Mouse (Mus musculus) leukemia stem cell, adult 10-12 weeks (primary cell): Measurements from ENCODE around the gene Src. TPM values are rescaled to one million over a fixed set of nuclear protein-coding genes. Genes with fewer than 3 reads are reported as not detected.

ENCODE experiments used
- polyA plus RNA-seq: library from polyadenylated mRNA; stranded (reverse); fragments of >175 nt; gene quantifications from 2 replicates; pipeline ENCODE4 v1.2.3, GENCODE M21; 2012; ENCODE audit warnings: low replicate concordance

Src gene
- polyA plus RNA-seq: 4.2 and 4.8 TPM in 2 replicates

DNA sequence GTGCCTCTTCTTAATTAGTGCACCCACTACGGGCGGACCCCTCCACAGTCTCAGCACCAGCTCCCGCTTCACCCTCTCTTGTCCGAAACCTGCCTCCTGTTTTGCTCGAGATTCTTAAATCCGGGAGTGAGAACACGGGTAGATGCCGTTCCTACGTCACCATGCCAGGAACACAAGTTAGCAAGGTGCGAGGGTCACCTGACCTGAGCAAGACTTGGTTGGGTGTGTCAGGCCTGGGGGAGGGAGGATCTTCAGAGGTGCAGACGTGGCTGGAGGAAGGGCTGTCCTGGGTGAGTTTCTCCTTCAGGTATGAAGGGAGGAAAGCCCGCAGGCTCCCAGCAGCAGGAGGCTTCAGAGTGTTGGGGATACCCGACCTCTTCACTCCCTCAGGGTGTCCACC lies at the start of gene Src:
Gene Src (plus strand): TSS at position 239 of the 400 bp plus-strand sequence.

Other genes with a start within 250 kb of the Src start
- gene Rbl1, start 213.9 kb upstream of the Src start, polyA plus RNA-seq: 5.5 and 10.9 TPM in 2 replicates
- gene Rpn2, start 139.4 kb upstream of the Src start, polyA plus RNA-seq: 93.2 and 157 TPM in 2 replicates
- gene Mroh8, start 138.9 kb upstream of the Src start, polyA plus RNA-seq: 0.60 TPM in 1 of 2 replicates, not detected in the other
- gene Ghrh, start 70.9 kb upstream of the Src start, polyA plus RNA-seq: not detected in 2 replicates
- gene Manbal, start 50.9 kb upstream of the Src start, polyA plus RNA-seq: 25.7 and 35.3 TPM in 2 replicates
- 0.63 TPM in 1 of 2 replicates, not detected in the other for gene Nnat, start 141.6 kb downstream of the Src start, polyA plus RNA-seq
- 4.9 and 15.5 TPM in 2 replicates for gene Blcap, start 152.8 kb downstream of the Src start, polyA plus RNA-seq